Mouse (Mus musculus) midbrain, postnatal 0 days (tissue): ENCODE results near the gene D17Wsu92e. TPM values are rescaled to one million over a fixed set of nuclear protein-coding genes. Genes with fewer than 3 reads are reported as not detected.

Experiments used
- ATAC-seq: fragments of 200-750 bp; cut with Nextera tagmentation; 2 replicates; pipeline ENCODE4 v1.8.0; 2017; ENCODE audit warnings: moderate number of reproducible peaks, mild to moderate bottlenecking, moderate TSS enrichment, moderate library complexity; ENCODE audit not compliant: low FRiP score
- DNase-seq: peaks from one replicate; pipeline ENCODE4 v3.0.0-alpha.2; 2015; ENCODE audit warnings: low spot score
- H3K27ac ChIP-seq: fragments of 300-500 bp; sonication (generic); 2 replicates; pipeline ENCODE4 v1.5.1; 2014; ENCODE audit warnings: low read depth, mild to moderate bottlenecking, low read length, mixed read lengths
- H3K27me3 ChIP-seq: fragments of 300-500 bp; sonication (generic); 2 replicates; pipeline ENCODE4 v1.6.1; 2014; ENCODE audit warnings: low read length, control low read depth, mixed read lengths; ENCODE audit not compliant: insufficient read depth
- H3K36me3 ChIP-seq: fragments of 300-500 bp; sonication (generic); 2 replicates; pipeline ENCODE4 v1.6.1; 2014; ENCODE audit warnings: low read length, control low read depth, mixed read lengths; ENCODE audit not compliant: insufficient read depth
- H3K4me1 ChIP-seq: fragments of 300-500 bp; sonication (generic); 2 replicates; pipeline ENCODE4 v1.6.1; 2014; ENCODE audit warnings: mild to moderate bottlenecking, control low read depth, antibody characterized with exemption, low read length, mixed read lengths; ENCODE audit not compliant: insufficient read depth
- H3K4me2 ChIP-seq: fragments of 300-500 bp; sonication (generic); 2 replicates; pipeline ENCODE4 v1.6.1; 2014; ENCODE audit warnings: low read depth, mild to moderate bottlenecking, low read length, mixed read lengths; ENCODE audit not compliant: poor library complexity, severe bottlenecking
- H3K4me3 ChIP-seq: fragments of 300-500 bp; sonication (generic); 2 replicates; pipeline ENCODE4 v1.5.1; 2014; ENCODE audit warnings: low read depth, mild to moderate bottlenecking, low read length, moderate library complexity
- H3K9ac ChIP-seq: fragments of 300-500 bp; sonication (generic); replicated peaks from 2 replicates; pipeline ENCODE4 v1.6.1; 2014; ENCODE audit warnings: mild to moderate bottlenecking, low read length, moderate library complexity, mixed read lengths; ENCODE audit not compliant: poor library complexity, severe bottlenecking
- H3K9me3 ChIP-seq: fragments of 300-500 bp; sonication (generic); 2 replicates; pipeline ENCODE4 v1.6.1; 2016; ENCODE audit warnings: low read length, control low read depth
- CTCF ChIP-seq: IDR thresholded peaks from 2 replicates; pipeline ENCODE4 v1.5.1; 2016; ENCODE audit warnings: antibody characterized with exemption, mild to moderate bottlenecking
- WGBS: fragments of 180-500 bp; shearing (Covaris S2); extraction: QIAGEN DNeasy Blood & Tissue Kit; methylation state at CpG from one replicate; pipeline ENCODE4 v1.1.7; 2014; 5-methylcytosine and 5-hydroxymethylcytosine counted together
- polyA plus RNA-seq: library from polyadenylated mRNA; unstranded; fragments of >200 nt; fragmentation: Nextera tagmentation; extraction: Ambion mirVana; gene quantifications from 2 replicates; pipeline ENCODE4 v1.2.1, GENCODE M21; 2015
- total RNA-seq: library from RNA; depleted of rRNA; stranded (reverse); fragments of >200 nt; gene quantifications from 2 replicates; pipeline ENCODE4 v1.2.3, GENCODE M21; 2014

Gene D17Wsu92e
- total and polyA plus RNA-seq, 2 experiments from 2014 or later: 8.7 to 73.8 TPM

GRCm38 (mm10) chr17:27764453-27764852 lies 56.0 kb downstream of the D17Wsu92e start:
- Histone ChIP-seq H3K9me3 (peaks cover 3% of the 10 kb centered on the region; the same call in 1 of the 2 replicates), H3K9ac (no peak overlapping the region), H3K27me3 (no peaks in the 10 kb centered on the region), H3K27ac (no peak overlapping the region), H3K4me3 (no peak overlapping the region), H3K4me1 (no peaks in the 10 kb centered on the region), H3K4me2 (no peak overlapping the region), H3K36me3 (peaks cover 15% of the 10 kb centered on the region)
- WGBS: 96% methylated on average over 2 of the region's 2 CpGs
- DNase-seq: no peak
- peak; percentile 46 for TF ChIP-seq CTCF
- ATAC-seq: no peak

- 89% methylated on average over 11 of the region's 11 CpGs for WGBS
- Histone ChIP-seq H3K9ac (no peak overlapping the region), H3K4me3 (no peak overlapping the region), H3K4me1 (no peaks in the 10 kb centered on the region), H3K27ac (no peak overlapping the region), H3K27me3 (no peaks in the 10 kb centered on the region), H3K9me3 (peaks cover 3% of the 10 kb centered on the region; the same call in 1 of the 2 replicates), H3K36me3 (peaks cover 15% of the 10 kb centered on the region), H3K4me2 (no peak overlapping the region)
- no peak for TF ChIP-seq CTCF
- no peak for ATAC-seq
- DNase-seq: no peak
These were observed 57.6 kb downstream of the D17Wsu92e start for GRCm38 (mm10) chr17:27762884-27763283.

- peak; percentile 94 for DNase-seq
- Histone ChIP-seq H3K4me3 (no peak overlapping the region), H3K4me2 (no peak overlapping the region), H3K9me3 (peaks cover 3% of the 10 kb centered on the region; the same call in 1 of the 2 replicates), H3K36me3 (peaks cover 8% of the 10 kb centered on the region), H3K27ac (no peak overlapping the region), H3K9ac (0 out of 2 replicates have a peak overlapping the region, but pooled peaks have one; percentile 5), H3K4me1 (no peaks in the 10 kb centered on the region), H3K27me3 (no peaks in the 10 kb centered on the region)
- TF ChIP-seq CTCF: peak; percentile 99
- WGBS: 30% methylated on average over 9 of the region's 9 CpGs
- peak; percentile 82; the same call in 1 of the 2 replicates for ATAC-seq
These were observed 58.7 kb downstream of the D17Wsu92e start for GRCm38 (mm10) chr17:27761639-27762336.

GRCm38 (mm10) chr17:27760169-27760568 lies 60.3 kb downstream of the D17Wsu92e start:
- 79% methylated on average over 6 of the region's 6 CpGs for WGBS
- DNase-seq: no peak
- Histone ChIP-seq H3K36me3 (peaks cover 12% of the 10 kb centered on the region), H3K4me3 (no peak overlapping the region), H3K27ac (no peak overlapping the region), H3K27me3 (no peaks in the 10 kb centered on the region), H3K9me3 (peaks cover 3% of the 10 kb centered on the region; the same call in 1 of the 2 replicates), H3K4me1 (no peaks in the 10 kb centered on the region), H3K4me2 (no peak overlapping the region), H3K9ac (no peak overlapping the region)
- ATAC-seq: no peak
- TF ChIP-seq CTCF: no peak

GRCm38 (mm10) chr17:27751314-27752202 lies 68.9 kb downstream of the D17Wsu92e start:
- Histone ChIP-seq H3K4me3 (no peak overlapping the region), H3K9me3 (no peaks in the 10 kb centered on the region), H3K27ac (no peak overlapping the region), H3K36me3 (peaks cover 11% of the 10 kb centered on the region; the same call in 1 of the 2 replicates), H3K4me2 (no peak overlapping the region), H3K9ac (no peak overlapping the region), H3K27me3 (no peaks in the 10 kb centered on the region), H3K4me1 (no peaks in the 10 kb centered on the region)
- DNase-seq (no peak), ATAC-seq (no peak)
- TF ChIP-seq CTCF: no peak
- WGBS: 92% methylated on average over 8 of the region's 8 CpGs
